Mouse (Mus musculus): ENCODE results near the gene Rbbp4.

The Rbbp4 gene

DNA sequence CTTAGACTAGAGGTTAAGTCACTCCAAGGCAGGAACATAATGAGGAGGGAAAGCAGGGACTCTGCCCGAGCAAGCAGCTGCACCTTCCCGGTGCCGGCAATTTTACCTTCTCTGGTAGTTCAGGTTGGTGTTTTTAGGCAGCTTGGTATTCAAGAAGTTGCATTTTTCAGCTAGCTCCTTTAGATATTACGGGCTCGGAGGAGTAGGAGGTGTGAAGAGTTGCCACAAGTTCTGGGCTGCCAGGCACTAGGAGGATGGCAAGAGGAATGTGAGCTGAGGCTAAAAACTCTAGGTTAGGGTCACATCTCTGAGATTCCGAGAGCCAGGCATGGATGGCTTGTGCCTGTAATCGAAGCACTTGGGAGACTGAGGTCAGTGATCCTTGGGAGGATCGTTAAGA is 45.5 kb downstream of the Rbbp4 start:
- DNase-seq = no peak

DNA sequence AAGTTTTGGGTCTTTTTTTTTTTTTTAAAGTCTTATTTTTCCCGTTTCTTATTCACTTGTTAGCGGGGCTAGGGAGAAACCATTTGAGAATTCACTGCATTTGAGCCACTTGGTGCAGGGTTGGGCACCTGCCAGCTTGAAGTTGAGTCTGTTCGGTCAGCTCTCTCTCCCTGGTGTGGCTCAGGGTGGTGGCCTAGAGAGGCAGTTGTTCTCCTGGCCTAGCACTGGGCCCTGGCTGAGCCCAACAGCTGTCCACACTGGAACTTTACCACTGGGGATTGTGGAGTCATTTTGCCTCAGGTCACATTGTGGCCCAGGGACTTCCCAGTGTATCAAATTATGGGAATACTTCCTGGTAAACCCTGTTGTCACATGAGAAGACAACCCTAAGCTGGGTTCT is 47.1 kb downstream of the Rbbp4 start:
- DNase-seq = no peak

DNA sequence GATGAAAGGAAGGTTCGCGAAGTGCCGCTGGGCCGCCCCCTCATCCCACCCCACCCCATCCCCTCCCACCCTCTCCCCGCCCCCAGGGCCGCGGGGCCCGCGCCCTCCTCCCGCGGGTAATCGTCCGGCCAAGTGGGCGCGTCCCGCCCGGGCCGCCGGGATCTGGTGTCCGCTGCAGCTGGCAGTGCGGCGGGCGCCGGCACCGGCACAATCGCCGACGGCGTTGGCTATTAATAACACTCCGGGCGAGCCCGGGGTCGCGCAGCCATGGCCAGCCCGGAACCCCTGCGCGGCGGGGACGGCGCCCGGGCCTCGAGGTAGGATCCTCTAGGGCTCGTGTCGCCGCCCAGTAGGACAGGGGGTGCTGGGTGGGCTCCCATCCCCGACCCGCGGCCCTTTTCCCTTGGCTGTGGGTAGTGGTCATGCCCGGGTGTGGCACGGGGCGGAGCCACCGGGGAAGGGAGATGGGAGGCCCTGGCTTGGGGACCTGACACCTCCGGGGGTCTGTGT is 47.6 kb downstream of the Rbbp4 start, which contains the start of gene Sync:
Sync (plus strand) TSS at position 146 of the 510 bp plus-strand sequence.
- no peak for DNase-seq

DNA sequence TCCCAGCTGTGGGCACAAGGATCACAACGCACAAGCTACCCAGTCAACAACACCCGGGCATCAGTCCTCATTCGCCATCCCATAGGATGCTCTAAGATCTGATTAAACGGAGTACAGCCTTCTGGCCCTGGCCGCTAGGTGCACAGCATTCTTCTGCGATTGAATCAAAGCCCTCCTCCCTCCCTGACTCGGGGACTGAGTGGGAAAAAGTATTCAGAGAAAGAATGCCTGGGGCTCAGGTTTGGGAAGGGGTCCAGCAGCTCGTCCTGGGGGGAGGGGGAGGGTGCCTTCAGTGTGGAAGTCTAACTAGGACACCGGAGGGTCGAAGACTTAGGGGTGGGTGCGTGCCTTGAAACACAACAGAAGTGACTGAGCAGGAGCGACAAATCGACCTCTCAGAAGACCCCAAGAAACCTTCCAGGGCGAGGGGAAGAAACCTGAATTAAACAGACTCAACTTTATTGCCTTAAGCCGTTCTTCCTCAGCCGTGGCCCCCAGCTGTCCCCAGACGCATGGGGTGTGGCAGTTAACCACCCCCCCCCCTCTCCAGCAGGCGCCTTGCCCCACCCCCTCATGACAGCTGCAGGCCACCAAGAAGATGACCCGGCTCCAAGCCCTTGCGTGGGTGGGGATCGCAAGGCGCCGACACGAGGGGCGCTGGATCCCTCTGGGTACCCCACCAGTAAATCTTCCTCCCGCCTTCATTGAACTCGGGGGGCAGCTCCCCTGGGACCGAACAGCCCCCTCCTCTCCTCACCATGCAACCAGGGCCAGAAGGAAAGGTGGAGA is 48.3 kb downstream of the Rbbp4 start:
- DNase-seq = no peak

DNA sequence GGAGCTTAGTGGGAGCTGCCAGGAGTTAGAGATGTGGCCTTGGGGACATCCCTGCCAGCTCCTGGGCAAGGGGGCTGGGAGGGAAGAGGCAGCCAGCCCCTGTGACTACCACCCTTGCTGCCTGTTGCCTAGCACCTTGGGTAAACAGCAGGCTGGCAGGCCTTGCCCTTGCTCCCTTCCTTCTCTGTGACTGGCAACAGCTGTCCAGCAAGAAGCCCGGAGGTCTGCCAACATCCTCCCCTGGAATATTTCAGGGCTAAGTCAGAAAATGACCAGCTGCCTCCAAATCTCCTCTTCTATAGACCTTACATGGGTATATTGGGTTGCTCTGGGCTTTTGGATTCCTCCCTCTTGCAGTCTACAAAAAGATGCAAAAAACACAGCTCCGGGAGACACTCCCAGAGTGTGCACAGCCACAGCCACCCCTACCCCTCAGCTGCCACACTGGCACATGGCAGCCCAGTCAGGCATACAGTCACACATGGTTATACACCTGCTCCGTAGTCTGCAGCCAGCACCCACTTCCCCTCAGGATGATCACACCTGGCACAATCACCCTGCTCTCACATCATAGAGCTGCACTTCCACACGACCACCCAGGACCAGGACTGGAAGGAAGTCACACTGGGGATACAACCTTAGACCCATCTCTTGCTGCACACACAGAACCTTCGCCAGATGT is 49.0 kb downstream of the Rbbp4 start:
- DNase-seq = no peak

DNA sequence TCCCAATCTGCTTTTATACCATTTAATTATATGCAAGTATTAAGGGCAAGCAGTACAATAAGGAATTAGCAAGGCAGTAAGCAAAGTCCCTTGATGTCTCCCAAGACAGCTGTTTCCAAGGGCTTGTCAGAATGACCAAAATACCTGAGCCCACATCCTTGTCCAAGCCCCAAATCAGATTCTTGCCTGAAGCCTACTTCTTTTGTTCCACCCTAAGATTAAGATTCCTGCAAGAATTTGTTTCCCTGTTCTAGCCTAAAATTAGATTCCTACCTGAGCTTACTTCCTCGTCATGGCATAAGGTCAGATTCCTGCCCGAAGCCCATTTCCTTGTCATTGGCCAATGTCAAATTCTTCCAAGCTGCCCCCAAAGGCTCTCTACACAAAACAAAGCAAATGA is 50.5 kb downstream of the Rbbp4 start:
- DNase-seq = no peak

DNA sequence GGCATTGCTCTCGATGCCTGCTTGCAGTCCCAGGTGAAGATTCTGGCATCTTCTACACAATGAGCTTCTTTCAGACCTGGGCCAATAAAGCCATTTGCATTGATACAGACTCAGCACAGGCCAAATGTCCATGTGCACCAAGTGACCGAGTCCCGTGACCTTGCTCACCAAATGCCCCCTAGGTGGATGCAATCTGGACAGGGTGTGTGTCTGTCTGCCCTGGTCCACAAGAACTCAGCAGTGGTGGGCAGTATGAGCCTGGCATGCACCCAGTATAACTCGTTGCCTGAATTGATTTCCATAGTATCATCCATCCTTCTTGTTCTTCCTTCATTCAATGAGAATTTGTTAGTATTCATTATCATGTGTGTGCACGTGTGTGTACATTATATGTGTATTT is 51.9 kb downstream of the Rbbp4 start:
- no peak for DNase-seq

DNA sequence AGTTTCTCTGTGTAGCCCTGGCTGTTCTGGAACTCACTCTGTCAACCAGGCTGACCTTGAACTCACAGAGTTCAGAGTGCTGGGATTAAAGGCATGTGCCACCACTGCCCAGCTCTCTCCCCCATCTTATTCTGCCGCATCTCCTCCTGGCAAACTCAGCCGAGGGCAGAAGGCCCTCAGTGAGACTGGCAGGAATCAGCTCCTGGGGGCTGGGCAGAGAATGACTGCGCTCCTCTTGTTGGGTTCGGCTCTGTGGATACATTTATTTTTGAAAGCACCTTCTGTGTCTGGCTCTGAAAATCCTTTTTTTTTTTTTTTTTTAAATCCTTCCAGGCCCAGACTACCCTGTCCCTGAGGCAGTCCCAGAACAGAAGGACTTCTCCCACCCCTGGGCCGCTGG is 52.4 kb downstream of the Rbbp4 start:
- no peak for DNase-seq

DNA sequence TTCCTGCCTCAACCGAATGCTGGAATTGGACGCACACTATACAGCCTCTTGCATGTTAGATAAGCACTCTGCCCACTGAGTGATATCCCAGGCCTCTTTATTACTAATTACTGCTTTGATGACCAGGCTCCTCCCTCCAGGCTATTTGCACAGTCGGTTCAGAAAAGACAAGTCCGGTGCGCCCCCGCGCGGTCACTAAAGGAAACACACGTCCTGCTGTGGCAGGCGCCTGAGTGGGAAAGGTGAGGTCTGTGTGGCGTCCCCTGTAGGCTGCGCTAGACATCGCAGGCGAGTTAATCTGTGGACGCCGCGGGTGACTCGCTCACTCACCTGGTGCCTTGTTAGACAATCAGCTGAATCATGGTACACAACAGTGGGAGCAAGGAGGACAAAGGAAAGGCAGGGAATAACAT is 58.7 kb downstream of the Rbbp4 start:
- DNase-seq = peak; percentile 95

DNA sequence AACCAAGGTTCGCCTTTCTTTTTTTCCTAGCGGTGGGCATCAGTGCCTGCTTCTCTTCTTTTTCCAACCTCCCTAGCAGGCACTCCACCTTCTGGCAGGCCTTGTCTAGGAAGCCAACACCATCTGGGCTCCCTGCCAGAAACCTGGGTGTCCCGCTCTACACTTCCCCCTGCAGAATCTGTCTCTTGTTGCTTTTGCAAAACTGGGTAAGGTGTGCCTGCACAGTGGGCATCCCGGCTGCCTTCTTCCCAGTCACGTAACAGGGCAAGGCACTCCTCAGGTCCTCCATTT is 62.5 kb downstream of the Rbbp4 start:
- DNase-seq = peak; percentile 80

DNA sequence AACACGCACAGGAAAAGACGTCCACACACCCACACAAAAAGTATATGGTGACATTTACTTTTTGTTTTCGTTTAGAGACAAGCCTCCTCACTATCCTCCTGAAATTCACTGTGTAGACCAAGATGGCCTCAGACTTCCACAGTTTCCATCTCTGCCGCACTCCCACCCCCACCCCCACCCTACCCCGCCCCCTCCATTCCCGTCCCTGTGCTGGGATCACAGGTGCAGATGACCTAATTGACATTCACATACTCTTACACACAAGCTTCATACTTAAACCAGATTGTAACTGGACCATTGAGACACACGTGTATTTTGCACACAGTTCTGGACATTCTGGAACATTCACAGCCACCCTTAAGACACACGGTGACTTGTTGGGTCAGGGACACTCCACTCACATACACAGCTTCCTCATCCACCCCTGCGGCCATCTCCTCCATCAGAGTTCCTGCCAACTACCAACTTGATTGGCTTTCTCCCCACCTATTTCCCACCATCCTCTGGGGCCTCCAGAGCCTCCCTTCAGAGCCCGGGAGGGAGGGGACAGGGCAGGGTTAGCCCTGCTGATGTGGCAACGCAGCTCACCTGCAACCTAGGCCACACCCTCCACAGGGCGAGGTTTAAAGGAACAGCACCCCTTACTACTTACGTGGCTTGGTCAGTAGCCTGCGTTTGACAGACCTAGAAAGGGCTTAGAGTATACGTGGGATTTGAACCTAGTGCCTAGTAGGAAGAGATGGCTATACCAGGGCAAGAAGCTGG is 63.0 kb downstream of the Rbbp4 start:
- peak; percentile 93 for DNase-seq

DNA sequence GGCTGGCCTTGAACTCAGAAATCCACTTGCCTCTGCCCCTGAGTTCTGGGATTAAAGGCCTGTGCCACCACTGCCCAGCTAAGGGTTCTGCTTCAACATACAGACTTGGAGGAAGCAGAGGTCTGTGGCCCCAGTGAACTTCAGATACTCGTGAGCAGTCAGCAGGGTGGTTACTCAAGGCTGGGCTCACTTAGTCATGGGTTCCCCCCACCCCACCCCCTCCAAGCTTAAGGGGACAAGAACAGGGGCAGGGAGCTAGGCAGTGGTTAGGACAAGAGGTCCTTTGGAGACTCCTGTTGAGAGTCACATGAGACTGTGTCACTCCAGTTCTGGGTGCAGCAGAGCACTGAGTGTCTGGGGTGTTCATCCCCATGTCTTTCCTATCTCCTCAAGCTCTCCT is 66.5 kb downstream of the Rbbp4 start:
- DNase-seq = no peak

DNA sequence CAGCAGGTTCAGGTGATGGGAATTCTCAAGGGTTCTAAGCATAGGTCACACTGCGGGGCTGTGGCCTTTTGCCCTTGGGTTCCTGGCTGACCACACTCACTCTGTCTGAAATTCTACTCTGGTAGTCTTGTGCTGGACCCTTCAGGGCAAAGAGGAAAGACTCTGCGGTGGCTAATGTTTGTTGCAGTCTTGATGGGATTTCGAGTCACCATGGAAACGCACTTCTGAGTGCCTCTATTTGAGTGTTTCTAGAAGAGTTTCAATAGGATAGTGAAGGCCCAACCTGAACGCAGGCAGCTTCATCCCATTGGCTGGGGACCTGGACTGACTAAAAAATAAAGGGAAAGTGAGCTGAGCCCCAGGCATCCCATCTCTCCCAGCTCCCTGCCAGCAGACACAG is 68.3 kb downstream of the Rbbp4 start:
- DNase-seq = no peak

DNA sequence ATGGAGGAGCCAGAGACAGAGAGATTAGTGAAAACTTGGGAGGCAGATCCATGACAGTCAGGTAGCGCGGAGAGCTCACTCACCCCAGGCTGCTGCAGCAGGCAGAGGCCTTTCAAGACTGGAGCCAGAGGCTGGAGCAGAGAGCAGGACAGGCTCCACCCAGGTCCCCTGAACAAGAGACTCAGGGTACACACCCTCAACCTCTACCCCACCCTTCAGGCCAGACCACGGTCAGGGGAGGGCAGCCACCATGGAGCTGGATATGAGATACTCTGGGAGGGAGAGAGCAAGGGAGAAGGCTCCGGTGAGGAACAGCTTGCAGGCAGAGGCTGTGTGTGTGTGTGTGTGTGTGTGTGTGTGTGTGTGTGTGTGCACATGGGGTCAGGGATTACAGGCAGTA is 69.0 kb downstream of the Rbbp4 start:
- no peak for DNase-seq

DNA sequence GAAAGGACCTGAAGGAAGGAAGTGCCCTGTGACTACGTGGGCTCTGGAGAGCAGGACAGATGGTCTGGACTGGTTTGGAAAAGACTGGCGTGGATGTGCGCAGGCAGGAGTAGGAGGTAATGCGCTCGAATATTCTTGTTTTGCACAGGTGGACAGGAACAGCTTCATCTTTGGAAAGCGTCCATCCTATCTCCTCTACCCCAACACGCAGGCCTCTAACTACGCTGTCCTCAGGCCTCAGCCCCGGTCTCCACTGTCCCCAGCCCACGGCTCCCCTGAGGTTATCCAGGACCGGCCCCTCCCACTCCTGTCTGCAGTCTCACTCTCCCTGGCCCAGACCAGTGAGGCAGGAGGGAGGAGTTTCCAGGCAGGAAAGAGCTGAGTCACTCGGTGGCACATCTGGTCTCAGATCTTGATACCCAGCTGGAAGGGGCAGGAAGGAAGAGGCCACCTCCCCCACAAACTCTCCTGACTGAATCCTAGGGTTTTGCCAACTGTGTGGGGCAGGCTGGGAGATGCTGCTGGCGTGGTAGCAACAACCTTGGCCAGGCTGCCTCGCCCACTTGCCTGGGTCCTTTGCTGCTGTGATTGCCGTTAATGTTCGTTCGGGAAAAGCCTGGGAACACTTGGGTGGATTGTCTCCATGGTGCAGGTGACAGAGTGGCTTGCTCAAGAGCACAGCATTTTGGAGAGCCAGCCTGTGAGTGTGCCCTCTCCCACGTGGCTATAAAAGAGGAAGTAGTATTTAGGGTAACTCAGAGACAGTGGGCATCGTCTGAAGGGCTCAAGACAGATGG is 71.7 kb downstream of the Rbbp4 start:
- peak; percentile 65 for DNase-seq

DNA sequence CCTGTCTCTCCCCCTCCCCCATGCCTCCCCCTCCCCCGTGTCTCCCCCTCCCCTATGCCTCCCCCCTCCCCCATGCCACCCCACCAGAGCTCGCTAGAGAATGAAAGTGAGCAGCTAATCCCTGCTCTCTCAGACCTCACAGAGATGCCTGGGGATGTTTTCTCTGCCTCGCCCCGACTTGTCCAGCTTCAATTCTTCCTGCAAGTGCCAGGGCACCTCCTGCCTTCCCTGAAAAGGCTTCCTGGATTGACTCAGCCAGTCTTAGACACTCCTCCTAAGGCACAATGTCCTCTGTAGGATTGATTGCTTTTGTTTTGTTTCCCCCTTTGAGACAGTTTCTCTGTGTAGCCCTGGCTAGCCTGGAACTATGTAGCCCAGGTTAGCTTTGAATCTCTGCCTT is 74.0 kb downstream of the Rbbp4 start, which contains the start of gene C77080:
C77080 (minus strand) TSS at position 209 of the 400 bp plus-strand sequence.
- DNase-seq = no peak

DNA sequence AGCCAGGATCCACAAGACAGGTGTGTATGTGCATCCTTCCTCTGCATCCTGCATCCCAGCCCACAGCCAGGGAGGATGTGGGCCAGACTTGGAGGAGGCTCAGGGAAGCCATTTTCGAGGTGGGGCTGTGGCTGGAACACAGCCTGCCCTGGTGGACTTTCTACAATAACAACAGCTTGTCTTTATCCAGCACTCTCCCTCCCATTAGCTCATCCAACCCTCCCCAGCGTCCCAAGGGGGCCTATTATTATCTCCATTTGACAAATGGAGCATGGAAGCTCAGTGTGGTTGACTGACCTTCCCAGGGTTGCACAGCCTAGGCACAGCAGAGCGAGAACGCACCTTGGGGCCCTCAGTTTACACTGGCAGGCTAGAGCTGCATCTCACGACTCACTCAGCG is 74.5 kb downstream of the Rbbp4 start:
- DNase-seq = no peak

DNA sequence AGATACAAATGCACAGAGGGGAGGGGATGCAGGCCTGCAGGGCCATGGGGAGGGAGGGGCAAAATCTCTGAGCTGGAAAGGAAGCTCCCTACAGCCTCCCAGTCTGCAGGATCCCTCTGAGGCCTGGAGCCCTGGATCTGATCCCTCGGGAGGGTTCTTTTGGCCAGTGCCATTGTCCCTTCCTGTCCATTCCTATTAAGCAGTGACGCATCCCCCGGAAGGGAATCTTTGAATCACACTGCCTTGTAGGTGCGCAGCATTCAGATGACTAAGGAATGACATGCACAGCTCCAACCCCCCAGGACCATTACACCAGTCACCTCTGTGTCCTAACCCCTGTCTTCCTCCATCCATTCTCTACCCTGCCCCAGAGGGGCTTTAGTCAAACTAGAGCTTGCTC is 76.1 kb downstream of the Rbbp4 start:
- DNase-seq = no peak
